Mouse (Mus musculus) cerebellum, adult 9-11 months (tissue): ENCODE data around the gene Atr.
"Not testable (repeated sequence)": the region's sequence is repeated elsewhere in the genome, so short reads cannot be mapped to it uniquely, and the experiment has no call there.

Experiments used
- DNase-seq: peaks from one replicate; pipeline ENCODE4 v3.0.0; 2022

The Atr gene

DNA sequence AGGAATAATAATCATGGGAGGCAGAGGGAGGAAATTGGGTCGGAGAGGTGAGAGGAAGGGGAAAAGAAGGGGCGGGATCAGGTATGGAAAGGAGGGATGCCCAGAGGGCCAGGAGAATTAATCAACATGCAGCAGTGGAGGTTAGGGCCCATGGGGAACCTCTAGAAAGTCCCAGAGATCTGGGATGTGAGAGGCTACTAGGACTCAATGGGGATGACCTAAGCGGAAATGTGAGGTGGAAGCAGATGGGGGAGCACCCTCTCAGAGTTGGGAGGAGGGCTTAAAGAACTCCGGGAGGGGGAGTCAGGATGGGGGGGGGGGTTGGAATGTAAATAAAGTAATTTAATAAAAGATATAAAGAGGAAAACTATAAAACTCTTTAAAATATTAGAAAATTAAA lies 96.3 kb downstream of the Atr start:
- DNase-seq = peak; percentile 13

- DNase-seq = no peak
Measured at GRCm38 (mm10) chr9:95954226-95954584, 96.8 kb downstream of the Atr start.

GRCm38 (mm10) chr9:95954585-95955461 lies 97.4 kb downstream of the Atr start, which contains the start of gene Xrn1:
TSS of gene Xrn1 (plus strand) at chr9:95954760.
- peak; percentile 90 for DNase-seq

DNA sequence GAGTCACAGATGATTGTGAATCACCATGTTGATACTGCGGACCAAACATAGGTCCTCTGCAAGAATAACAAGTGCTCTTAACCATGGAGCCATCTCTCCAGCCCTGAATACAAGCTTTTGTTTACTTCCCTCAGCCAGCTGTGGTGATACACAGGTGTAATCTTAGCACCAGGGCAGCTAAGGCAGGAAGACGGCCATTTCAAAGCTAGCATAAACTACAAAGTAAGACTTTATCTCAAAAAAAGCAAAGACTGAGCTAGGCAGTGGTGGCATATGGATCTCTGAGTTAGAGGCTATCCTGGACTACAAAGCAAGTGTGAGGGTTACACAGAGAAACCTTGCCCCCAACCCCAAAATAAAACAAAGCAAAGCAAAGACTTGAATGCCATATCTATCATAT lies 100.2 kb downstream of the Atr start:
- no peak for DNase-seq

GRCm38 (mm10) chr9:95958041-95958730 lies 100.8 kb downstream of the Atr start:
- no peak for DNase-seq

GRCm38 (mm10) chr9:95958731-95959105 lies 101.3 kb downstream of the Atr start:
- DNase-seq = not testable (repeated sequence)

DNA sequence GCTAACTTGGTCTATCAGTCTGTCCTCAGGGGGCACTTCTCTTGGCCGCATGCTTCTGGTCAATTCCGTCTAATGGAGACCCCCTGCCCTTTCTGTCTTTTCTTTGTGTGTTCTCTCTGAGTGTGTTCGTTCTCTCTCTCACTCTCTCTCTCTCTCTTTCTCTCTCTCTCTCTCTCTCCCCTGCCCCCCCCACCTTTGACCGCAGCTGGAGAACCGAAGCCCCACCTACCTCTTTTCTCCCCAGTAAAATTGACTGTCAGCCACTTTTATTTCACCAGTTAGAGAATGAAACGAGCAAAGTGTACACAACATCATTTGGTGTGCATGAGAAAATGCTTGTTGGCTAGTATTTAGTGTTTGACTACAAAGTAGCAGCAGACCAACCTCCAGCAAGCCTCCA lies 101.8 kb downstream of the Atr start:
- DNase-seq = no peak

DNA sequence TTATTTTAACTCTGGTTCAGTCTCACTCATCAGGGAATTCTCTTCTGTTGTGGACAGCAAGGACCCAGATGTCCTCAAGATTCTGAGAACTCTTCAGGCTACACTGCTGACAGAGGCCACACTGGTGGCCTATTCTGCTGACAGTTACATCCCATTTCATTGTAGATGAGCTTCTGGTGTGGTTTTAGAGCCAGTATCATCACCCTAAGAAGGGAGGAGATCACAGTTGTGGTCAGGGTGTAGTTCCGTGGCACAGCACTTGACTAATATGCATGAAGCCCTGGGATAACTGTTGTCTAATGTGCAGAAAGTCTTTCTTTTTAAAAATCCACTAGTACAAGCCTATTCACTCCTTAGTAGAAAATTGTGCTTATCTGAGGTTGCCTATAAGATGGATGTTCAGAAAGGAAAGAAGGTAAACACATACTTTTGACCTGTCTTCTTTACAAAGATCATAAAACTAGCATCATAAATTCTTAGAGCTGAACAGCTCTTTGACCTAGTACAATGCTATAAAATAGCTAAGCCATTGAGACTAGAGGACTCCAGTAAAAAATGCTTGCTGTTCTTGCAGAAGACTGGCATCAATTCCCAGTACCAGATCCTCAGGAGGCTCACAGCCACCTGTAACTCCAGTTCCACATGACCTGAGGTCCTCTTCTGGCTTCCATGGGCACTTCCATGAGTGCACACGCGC lies 102.5 kb downstream of the Atr start:
- no peak for DNase-seq

GRCm38 (mm10) chr9:95961058-95961457 lies 103.7 kb downstream of the Atr start:
- DNase-seq = no peak

DNA sequence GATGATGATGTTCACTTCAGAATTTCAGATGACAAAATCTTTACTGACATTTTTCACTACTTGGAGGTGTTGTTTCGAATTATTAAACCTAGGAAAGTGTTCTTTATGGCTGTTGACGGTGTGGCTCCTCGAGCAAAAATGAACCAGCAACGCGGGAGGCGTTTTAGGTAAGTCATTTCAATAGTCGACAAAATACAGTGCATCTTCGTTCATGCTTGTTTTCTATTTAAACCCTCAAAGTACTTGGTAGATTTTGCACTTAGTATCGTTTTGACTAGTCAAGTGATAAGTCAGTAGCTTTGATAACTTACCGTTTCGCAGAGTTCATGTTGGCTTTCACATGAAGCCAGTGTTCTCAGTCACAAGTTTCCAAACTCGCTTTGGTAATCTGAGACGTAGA lies 106.6 kb downstream of the Atr start:
- DNase-seq = no peak

GRCm38 (mm10) chr9:95978279-95978678 lies 120.9 kb downstream of the Atr start:
- no peak for DNase-seq

GRCm38 (mm10) chr9:95979896-95980295 lies 122.5 kb downstream of the Atr start:
- DNase-seq = no peak

- DNase-seq = no peak
Measured at GRCm38 (mm10) chr9:95992255-95992654, 134.9 kb downstream of the Atr start.
